Mouse (Mus musculus): ENCODE measurements at regions not wholly inside any gene's neighbourhood (a gene's known extent, or its start where the extent isn't known, plus 50 kb on each side); places are given as distances from the start of the nearest gene placed in this dataset.
A peak's percentile ranks its signal among the peaks of the same experiment; 100 is the strongest.
"Not testable (repeated sequence)": the region's sequence is repeated elsewhere in the genome, so short reads cannot be mapped to it uniquely, and the experiment has no call there.

DNA sequence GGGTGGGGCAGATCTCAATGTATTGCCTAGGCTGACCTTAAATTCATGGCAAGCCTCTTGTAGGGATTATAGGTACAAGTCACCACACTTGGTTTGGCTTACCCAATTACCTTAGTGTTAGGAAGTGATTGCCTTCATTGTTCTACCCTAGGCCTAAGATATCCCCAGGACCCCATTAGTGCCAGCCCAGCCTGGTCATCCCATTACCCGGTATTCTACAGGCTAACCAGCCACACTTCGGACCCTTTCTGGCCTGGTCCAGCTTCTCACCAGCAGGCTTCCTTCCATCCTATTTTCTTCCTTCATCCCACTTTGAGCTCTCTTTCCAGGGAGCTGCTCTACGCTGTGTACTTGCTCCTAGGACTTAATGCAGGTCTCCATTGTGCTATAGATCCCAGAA is 59.5 kb downstream of the Tex35 start:
- DNase-seq (ENCODE audit: low spot score in 2 of 2), result no peak

DNA sequence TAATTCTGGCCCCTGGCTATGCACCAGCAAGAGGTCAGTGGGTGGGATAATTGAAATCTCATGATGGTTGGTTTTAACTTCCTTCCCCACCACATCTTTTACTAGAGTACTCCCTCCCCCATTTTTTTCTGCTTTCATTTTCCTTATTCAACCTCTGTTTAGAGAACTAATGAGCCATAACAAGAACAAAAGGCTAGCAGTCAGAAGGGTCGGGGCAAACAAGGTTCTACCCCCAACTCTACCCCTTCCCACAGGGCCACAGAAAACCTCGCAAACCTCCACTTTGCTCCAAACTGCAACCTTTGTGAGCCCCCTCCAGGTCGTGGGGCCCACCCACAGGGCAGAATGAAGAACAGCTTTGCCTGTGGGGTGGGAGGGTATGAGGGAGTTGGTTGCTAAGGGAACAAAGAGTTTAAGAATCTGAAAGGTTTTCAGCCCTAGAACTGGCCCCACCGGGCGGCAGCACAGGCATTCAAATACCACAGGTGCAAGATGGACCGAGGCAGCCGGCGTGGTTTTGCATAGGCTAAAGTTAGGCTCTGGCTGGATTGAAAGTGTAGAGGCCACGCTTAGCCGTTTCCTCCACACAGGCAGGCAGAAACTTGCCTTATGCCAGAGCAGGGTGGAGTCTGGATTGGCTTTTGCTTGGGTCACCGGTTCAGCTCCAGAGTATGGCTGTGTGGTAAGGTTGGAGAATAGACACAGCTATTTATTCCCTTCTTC is 60.1 kb downstream of the Tex35 start:
- DNase-seq (ENCODE audit: low spot score in 2 of 2), result no peak

DNA sequence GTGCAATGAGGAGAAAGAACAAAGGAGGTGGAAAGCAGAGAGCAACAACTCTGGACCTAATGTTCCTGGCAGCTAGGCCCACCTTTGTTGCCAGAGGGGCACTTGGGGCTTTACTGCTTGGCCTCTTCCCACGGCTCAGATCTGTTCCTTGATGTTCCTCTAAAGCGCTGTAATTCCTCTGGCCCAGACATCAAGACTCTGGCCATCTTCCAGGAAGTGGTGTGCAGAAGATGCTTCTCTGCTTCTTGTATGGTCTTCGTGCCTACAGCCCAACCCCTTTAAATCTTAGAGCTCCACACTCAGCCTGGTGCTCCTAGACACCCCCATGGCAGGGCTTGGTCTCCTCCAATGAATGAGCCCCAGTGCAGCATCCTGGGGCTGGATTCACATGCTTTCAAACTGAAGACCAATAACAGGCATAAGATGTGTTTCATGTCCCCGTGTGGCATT is 60.7 kb downstream of the Tex35 start:
- peak; percentile 39 to 72 for DNase-seq (ENCODE audit: low spot score in 2 of 2)

DNA sequence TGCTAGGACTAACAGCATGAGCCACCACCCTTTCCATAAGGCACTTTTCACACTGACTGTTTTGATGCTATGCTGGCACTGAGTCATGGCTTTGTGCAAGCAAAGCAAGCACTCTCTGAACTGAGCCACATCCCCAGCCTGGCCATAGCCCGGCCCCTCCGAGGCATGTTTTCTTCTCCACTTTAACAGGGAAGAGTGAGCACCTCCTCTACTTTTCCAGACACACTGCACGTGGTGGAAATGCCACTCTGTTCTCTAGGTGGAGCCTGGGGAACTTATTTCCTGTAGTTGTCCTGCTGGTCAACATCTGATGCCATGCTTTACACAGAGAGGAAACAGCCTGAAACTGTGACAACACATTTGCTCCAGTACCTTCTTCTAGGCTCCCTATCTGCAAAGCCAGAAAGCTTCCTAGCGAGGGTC is 61.7 kb downstream of the Tex35 start:
- no peak for DNase-seq (ENCODE audit: low spot score in 2 of 2)

DNA sequence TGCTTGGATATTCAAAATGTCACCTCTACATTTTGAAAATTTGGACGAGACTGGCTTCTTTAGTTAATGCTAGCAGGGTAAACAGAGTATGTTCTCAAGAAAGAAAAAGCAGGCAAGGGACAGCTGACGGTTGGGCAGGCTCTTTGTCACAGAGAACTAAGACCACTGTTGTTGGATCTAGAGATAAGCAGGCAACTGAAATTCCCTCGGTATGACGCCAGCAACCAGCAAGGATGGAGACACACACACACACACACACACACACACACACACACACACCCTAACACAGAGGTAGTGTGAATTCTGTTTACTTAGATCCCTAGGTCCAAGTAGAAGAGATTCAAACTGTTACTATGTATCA is 68.7 kb downstream of the Tex35 start:
- no peak for DNase-seq (ENCODE audit: low spot score in 2 of 2)

DNA sequence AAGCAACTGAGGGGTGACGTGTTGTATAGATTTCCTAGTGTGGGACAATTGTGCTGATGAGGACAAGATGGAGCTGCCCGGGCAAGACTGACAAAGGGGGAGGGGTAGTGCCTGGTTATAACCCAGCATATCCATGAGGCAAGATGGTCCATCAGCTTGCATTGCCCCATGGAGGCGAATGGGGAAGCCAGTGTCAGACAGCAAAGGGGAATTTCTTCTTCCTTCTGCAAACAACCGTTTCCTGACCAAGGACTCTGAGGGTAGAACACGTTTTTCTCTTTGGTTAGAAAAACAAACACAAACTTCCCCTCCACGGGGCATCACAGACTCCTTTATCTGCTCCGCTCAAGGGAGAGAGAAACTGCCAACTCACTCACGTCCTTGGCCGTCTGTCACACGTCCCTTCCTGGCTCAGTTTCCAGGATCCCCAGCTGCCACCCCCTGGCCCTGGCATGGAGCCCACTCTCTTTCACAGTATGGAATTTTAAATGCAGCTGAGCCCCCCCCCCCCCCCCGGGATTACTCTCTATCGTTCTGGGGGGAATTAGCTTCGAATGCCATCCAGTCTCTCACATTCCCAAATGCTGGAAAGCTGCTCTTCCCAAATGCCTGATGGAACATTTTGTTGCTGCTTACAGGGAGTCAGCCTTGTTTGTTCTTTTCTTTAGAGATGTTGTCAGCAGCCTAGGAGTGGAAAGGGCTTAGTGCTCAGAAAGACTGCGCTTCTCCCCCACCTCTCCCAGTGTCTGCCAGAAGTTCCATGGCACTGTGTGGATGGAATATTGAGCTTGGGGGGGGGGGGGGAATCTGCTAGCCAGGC is 69.3 kb downstream of the Tex35 start:
- DNase-seq (ENCODE audit: low spot score in 2 of 2), result peak; percentile 70 to 78

DNA sequence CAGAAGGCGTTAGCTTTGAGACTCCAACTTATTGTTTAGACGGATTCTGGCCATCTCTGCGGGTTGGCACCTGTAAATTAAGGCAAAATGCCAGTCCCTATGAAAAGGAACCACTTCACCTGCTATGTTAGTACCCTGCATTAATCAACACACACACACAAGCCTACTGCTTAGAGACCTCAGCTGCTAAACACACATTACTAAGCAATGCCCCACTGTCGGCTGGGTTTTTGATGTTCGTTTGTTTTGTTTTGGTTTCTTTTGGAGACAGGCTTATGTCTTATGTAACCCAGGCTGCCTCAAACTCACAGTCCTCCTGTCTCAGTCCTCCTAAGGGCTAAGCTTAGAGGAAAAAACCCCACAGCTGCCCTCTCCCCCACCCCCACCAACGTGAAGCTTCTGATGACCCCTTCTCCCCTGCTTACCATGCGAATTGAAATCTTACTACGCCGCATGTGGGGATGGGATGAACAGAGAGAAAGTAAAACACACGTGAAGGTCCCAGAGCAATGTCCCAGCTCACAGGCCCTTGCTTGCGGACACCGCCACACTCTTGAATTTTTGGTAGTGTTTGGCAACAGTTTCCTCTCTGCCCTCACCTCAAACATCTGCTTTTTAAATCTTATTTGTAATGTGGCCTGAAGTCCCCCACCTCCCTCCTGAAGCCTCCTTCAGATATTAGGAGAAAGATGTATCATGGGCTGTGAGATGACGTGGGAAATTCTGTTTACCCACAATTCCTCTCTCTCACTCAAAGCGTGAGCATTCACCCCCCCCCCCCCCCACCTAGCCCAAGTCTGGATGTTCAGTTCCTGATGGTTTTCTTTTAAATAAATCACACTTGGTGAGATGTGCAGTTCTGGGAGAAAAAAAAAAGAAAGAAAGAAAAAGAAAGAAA is 70.1 kb downstream of the Tex35 start:
- no peak for DNase-seq (ENCODE audit: low spot score in 2 of 2)

DNA sequence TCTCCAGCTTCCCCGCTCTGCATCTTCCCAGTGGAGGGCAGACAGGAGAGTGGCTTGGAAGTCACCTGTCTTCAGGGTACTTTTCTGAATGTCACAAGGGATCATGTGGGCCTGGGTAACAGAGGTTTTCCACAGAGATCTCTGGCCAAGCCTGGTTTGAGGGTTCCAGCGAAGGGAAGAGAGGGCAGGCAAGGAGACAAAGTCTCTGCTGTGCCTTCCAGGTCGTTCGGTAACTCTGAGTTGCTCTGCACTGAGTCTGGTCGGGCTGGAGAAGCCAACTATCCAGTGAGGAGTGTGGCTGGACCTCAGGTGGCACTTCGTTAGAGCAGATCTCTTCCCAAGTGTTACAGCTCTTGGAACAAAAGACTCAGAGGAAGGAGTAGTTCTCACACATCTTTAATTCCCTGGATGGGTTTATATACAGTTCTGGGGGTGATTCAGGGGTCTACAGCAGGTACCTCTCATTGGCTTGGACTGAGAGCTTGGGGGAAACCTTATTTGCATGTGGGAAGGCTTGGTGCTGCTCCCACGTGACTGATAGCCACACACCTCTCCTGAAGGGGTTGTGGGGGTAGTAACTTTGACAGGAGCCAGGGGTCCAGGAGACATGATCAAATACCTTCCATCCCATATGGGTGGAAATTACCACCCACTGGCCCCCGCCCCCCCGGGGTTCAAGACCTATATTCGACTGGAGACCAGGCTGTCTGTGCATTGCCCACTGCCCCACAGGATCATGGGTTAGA is 71.1 kb downstream of the Tex35 start:
- no peak for DNase-seq (ENCODE audit: low spot score in 2 of 2)

DNA sequence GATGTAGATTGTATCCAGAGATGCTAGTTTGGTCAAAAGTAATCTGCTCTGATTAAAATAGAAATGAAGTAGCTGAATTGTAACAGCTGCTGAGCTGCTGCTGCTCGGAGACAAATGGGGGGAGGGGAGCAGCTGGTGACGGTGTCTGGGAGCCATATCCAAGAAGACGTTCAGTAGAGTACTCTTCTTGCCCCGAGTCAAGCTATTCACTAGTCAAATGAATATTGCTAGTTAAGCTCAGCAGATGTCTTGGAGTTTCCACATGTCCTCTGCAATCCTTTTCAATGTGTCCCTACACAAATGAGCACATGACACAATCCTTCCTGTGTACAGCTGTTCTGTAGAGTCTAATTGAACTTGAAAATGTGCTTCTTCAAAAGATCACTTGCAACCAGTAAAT is 71.7 kb downstream of the Tex35 start:
- DNase-seq (ENCODE audit: low spot score in 2 of 2), result no peak

DNA sequence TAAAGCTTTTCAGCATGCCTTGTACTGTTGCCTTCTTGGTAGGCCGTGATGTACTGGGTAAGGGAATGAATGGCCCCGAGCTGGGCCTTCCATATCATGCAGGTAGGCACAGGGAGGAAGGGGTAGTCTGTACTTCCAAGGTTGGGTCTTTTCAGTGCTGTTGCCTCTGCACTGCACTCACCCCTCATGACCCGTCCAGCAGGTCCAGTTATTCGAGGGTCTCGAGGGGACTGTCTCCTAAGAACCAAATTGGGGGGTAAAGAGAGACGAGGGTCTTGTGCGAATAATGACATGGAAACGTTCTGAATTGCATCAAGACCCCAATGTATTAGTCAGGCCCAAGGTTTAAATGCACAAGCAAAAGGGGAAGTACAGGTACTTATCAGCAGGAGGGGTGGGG is 73.3 kb downstream of the Tex35 start:
- DNase-seq (ENCODE audit: low spot score in 2 of 2), result not testable (repeated sequence)

DNA sequence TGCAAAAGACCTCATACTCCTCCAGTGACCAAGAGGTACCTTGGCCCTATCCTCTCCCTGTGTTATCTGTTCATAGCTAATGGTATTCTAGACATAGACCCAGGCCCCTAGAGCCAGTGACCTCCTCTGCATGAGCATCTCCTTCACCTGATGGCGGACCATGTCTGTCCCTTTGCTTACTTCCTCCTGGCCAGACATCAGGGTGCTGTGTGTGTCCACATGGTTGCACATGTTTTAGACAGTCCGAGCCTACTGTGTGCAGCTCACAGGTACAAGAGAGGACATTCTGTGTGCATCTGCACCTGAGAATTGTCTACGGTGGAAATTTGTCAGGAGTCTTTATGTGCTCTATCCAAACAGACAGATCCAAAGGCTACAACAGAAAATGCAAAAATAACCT is 79.8 kb downstream of the Tex35 start:
- DNase-seq (ENCODE audit: low spot score in 2 of 2), result no peak

DNA sequence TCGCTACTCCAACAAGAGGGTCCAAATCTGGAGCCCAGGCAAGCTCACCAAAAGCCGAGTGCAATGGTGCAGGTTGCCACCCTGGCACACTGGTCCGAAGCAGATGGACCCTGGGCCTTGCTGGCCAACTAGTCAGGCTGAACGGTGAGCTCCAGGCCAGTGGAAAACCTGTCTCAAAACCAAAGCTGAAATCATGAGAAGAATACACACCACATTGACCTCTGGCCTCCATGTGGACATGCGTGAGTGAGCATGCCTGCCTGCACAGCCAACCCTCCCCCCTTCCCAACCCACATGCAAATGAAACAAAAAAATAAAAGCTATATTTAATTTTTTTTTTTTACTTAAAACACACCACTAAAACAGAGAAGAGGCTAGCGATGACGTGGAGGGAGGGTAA is 80.8 kb downstream of the Tex35 start:
- DNase-seq (ENCODE audit: low spot score in 2 of 2), result no peak

DNA sequence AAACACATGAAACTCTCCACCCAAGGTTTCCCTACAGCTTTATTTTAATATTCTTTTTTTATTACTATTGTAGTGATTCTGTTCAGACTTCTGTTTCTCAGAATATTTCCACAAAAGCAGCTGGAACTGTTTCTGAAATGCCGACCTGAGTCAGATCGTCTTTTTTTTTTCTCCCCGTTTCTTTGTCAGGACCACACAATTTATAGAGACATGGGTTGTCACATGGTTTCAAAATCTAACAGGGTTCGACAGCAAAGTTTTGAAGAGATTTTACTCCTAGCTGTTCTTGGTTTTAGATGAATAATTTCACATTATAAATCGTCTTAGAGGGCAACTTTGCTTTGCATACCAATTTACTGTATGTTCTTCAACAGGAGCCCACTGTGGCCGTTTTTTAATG is 84.0 kb upstream of the Ralgps2 start:
- no peak for DNase-seq (ENCODE audit: low spot score in 2 of 2)

DNA sequence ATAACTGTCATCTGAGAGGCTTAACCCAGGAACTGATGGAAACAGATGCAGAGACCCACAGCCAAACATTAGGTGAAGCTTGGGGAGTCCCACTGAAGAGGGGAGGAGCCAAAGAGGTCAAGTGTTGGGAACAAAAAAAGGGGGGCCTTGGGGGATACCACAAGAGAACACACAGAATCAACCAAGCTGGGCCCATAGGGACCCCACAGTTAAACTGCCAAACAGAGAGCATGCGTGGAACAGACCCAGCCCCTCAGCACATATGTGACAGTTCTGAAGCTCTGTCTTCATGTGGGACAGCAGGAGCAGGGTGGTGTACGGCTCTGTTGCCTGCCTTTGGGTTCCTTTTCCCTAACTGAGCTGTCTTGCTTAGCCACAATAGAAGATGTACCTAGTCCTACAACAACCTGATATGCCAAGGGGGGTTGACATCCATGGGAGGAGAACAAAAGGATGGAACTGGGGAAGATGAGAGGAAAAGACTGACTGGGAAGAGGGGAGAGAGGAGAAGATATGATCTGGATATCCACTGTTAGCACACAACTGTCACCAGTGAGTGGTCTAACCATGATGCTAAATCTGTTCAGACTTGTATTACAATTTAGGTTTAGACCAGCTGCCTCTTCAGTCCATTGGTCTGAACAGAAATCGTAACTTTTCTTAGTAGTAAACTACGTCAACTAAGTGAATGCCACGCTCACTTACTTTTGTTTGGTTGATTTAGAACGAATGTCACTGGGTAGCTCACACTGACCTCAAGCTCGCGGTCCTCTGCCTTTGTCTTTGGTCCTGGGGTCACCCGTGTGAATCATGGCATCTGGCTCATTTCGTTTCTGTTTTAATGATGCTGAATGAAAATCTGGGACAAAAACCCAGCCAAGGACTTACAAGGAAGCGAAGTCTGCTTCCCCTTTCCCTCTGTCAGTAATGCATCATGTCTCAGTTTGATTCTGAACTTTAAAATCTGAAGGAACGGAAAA is 83.3 kb upstream of the Ralgps2 start:
- no peak for DNase-seq (ENCODE audit: low spot score in 2 of 2)

DNA sequence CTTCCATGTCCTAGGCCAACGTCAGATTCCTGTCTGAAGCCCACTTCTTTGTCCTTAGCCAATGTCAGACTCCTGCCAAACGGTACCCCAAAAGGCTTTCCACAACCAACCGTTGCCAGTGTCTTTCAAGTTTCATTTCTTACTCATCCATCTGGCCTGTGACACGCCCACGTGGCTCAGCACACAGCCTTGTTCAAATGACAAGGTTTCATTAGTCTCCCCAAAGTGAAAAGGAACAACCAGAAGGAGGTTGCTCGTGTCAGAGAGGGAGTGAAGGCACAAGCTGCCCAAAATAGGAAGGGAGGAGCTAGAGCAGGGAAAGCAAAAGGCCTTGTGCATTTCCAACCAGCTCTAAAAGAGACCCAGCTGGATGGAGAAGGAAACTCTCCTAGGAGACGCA is 80.5 kb upstream of the Ralgps2 start:
- DNase-seq (ENCODE audit: low spot score in 2 of 2), result no peak

DNA sequence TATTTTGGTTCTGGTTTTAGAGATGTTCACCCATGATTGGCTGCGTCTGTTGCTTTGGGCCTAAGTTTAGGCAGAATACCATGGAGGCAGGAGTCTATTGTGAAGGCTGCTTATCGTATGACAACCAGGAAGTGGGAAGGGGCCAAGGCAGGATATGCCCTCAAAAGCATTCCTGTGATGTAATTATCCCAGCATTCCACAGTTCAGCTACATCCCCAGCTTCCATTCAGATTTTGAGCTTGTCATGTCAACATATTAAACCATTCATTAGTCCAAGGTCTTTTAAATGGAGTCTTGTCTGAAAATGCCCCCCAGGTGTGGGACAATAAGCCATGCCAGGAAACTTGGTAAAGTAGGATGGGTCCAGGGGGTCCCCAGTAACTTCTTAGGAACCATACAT is 79.3 kb upstream of the Ralgps2 start:
- no peak for DNase-seq (ENCODE audit: low spot score in 2 of 2)

DNA sequence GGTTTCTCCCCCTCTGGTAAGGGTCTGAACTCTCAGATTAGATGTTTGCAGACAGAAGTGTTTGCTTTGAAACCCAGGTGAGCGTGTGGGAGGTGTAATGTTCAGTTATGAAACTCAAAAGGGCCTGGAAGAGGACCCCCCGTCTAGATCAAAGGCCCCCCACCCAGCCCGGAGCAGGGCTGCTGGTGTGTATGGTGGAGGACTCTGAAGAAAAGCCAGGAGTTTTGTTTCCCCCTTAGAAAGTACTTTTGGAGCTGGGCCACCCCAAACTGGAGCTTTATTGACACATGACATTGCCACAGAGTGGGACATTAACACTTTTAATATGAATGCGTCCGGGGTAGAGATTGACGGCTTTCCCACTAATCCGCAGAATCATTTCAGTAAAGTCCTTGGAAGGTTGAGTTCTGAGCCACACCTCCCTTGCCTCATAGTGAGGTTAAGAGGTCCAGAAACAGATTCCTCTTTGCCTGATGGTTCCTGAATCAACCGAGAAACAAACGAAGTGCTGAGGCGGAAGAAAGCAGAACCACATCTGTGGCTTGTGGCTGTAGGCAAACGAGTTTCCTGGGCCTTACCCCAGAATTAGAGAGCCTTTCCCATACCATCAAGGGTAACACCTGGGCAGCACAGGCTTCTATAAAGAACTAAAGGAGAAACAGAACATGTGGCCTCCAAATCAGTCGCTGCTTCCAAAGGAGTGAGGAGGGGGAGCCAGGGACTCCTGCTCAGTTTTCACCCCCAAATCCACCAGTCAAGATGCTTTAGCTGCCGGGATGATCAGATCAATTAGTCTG is 78.0 kb upstream of the Ralgps2 start:
- DNase-seq (ENCODE audit: low spot score in 2 of 2), result no peak

DNA sequence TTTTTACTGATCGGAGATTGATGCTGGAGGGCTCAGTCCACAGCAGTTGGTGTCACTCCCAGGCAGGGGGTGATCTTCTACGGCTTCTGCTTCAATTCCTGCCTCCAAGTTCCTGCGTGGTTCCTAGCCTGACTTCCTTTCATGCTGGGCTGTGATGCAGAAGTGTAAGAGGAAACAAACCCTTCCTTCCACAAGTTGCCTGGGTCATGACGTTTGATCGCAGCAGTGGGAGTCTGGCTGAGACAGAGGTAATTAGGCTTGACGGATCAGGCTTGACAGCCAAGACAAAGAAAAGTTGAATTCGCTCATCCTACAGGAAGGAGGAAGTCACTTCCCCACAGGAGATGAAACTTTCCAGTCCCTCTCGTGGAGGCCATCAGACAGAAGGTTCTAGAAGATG is 77.2 kb upstream of the Ralgps2 start:
- DNase-seq (ENCODE audit: low spot score in 2 of 2), result no peak
